Mouse (Mus musculus) v-Abl transformed pro-B cells (cell line): Measurements from ENCODE around the gene Enox1.
"Not testable (repeated sequence)": the region's sequence is repeated elsewhere in the genome, so short reads cannot be mapped to it uniquely, and the experiment has no call there.

ENCODE experiments used
- in situ Hi-C, 2 experiments: fragments of 400-800 bp; cut with MboI; formaldehyde crosslinking; loops; one replicate each; pipeline ENCODE4 v1.15.1; 2025; ENCODE audit not compliant: unreplicated experiment in 2 of 2

Gene Enox1

DNA sequence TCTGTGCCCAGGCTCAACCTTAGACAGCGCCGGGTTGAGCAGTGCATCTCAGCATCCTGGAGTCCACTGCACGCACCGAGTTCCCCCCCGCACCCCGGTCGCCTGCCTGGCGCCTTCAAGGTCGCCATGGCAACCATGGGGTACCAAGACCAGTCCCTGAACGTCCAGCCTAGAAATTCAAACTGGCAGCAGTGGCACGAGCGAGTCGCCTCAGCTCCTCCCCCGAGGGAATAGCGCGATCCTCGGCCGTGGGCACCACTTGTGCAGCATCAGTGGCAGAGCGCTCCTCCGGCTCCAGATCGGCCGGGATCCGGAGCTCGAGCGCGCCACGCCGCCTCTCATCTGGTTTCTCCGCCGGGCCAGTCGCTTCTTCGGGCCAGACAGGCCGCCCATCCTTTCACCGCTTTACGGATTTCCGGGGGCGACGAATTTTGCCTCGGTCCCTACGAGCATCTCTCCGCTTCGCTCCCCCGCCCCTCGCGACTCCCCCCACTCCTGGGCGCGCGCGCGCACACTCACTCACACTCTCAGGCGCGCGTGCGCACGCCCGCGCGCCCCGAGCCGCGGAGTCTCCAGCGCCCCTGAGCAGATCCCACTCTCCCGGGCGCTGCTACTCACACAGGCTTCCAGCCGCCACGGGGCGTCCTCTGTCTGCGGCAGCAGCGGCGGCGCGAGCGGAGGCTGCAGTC lies at the start of gene Enox1:
Gene Enox1 (plus strand): TSS at position 542 of the 689 bp plus-strand sequence.
- in situ Hi-C loops: no loop called here

DNA sequence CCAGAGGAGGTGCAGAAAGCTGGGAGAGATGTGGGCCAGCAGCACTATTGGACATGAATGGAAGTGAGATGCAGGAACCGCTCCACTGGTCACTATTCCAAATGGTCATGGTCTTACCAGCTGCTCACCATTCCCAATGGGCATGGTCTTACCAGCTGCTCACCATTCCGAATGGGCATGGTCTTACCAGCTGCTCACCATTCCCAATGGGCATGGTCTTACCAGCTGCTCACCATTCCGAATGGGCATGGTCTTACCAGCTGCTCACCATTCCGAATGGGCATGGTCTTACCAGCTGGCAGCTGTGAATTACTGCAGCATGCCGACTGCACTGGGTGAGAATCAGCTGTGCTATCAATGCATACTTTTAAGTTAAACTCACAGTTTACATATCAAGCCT lies 45.9 kb upstream of the Enox1 start:
- in situ Hi-C loops: not testable (repeated sequence)

DNA sequence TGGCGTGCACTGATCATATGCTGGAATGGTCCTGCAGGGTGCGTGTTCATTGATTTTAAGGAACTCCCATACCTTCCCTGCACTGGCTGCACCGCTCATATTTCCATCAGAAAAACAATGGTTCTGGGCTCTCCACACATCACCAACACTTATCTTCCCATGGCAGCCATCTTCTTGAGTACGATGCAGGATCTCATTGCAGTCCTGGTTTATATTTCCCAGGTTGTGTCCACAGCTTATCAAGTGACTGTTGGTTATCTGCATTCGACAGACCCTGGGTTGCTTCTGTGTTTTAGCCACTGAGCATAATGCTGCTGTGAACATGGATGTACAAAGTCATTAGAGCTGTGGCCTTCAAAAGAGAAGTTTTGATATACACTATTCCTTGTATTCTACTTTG lies 26.0 kb upstream of the Enox1 start:
- in situ Hi-C loops: loop anchor here (25.0 kb wide), 3 partner anchors 632 to 1957 kb away; no protein-coding TSS in a partner anchor

DNA sequence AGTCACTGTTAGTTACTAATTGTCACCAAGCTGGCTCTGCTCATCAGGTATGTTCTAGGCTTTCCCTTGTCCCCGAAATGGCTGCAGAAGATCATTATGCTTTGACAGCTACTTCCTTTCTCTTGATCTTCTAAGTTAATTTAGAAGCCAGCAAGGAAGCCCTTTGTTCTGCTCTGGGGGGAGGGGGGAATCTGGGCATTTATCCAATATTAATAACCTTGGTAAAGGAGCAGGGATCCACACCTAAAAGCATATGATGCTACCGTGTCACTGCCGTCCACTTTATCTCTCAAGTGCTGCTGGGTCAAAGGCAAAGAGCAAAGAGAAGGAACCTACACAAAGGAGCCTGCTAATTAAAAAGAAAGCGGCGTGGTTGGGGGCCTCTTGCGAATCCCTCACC lies 19.6 kb upstream of the Enox1 start:
- in situ Hi-C loops: loop anchor here (25.0 kb wide), 3 partner anchors 625 to 1950 kb away; no protein-coding TSS in a partner anchor

DNA sequence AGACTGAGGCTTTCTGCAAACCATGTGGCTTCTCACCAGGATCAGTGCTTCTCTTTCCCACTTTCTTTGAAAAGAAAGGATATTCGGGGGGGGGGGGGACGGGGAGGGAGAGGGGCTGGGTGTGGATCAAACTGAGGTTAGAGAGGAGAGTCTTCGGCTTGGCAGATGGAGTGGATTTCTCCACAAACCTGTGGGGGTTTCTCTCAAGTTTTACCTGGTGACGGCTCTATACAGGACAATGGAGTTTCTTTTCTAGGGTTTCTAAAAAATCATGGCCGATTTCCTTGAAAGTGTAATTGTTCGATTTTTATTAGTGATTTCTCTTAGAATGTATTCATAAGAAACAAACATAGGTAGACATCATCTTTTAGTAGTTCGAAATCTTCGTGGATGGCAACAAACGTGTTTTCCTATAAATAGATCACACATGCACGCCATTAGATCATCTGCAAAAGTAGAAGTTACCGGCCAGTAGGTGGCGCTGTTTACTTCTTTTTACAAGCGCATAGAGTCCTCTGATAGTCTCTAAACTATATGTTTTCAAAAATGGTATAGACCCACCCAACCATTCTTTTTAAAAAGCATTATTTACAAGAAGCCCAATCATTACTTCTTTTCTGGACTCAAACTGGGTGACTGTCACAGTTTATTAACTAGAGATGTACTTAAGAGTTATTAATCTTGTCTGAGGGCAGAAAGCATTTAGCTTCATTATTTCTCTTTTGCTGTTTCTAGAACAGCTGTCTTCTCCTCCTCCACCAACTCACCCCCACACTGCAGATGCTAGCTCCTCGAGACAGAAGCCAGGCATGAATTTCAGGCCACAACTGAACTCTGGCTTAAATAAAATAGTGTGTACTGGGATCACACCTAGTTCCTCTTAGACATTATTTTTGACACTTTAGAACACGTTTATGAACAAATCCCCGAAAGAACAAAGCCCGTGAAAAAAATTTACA lies 15.0 kb upstream of the Enox1 start:
- in situ Hi-C loops: loop anchor here (5.0 to 25.0 kb wide), 12 partner anchors 621 to 1963 kb away; no protein-coding TSS in a partner anchor

DNA sequence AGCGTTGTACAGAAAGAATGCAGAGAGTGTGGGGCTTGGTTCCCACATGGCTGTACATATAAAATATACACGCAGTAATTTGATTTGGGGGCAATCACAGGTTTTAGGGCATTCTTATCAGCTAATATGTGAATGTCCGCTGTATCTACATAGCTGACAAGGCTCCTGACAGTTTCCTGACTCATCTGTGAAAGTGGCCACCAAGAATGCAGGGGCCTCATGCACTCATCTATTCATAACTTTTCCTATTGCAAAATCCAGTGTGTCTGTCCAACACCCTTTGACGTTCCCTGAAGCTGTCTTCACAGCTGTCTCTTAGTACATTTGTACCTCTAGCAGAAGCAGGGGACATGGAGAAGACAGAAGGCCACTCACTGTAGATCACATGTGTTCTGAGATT lies 11.5 kb upstream of the Enox1 start:
- in situ Hi-C loops: loop anchor here (10.0 to 25.0 kb wide), 5 partner anchors 617 to 1960 kb away; no protein-coding TSS in a partner anchor

DNA sequence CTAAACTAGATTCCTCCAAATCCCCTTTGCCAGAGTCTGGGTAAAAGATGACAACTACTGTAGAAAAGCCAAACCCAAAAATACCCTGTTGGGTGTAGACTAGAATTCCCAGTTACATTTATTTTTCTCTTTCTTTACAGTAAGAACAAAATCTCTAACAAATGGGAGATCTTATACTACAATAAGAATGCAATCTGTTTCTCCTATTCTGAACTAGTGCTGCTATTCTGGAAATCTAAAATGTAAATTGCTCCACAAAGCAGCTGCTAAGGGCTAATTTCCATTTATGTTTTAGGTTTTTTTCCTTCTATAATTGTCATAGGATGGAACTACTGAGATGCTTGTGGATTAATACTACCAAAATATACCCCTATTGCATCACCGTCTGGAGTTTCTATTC lies 8.9 kb upstream of the Enox1 start:
- in situ Hi-C loops: loop anchor here (10.0 to 25.0 kb wide), 5 partner anchors 615 to 1957 kb away; no protein-coding TSS in a partner anchor

DNA sequence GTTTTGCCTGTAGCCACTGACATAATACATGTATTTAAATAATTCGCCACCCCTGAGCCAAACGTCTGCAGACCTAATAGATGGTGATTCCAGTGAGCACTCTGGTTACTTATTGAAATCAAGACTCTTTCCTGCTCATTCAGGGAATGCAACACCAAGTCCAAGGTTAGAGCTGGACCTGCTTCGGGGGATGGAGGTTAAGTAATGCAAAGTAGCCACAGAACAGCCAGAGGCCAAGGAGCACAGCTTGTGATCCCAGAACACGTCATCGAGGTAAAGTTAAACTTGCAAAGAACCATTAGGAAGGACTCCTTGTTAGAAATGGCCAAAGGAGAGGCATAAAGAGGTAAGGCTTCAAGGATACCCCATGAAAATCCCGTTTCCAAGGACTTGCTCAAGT lies 6.0 kb upstream of the Enox1 start:
- in situ Hi-C loops: no loop called here

DNA sequence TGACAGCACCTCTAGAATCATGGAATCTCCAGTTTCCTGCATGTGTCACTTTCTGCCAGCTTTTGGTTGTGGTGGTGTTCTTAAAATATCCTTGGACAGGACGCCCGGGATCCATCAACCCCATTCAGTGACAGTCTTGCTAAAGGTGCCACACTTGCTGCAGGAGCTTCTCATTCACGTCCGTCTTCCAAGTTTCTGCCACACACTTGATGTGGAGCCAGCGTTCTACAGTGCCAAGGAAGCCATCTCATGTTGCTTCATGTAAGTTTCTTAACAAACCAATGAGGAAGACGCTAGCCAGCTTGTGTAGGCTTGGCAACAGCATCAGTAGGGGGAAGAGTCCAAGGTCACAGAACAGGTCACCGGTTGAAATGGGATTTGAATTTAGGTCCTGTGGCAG lies 5.1 kb upstream of the Enox1 start:
- in situ Hi-C loops: no loop called here

DNA sequence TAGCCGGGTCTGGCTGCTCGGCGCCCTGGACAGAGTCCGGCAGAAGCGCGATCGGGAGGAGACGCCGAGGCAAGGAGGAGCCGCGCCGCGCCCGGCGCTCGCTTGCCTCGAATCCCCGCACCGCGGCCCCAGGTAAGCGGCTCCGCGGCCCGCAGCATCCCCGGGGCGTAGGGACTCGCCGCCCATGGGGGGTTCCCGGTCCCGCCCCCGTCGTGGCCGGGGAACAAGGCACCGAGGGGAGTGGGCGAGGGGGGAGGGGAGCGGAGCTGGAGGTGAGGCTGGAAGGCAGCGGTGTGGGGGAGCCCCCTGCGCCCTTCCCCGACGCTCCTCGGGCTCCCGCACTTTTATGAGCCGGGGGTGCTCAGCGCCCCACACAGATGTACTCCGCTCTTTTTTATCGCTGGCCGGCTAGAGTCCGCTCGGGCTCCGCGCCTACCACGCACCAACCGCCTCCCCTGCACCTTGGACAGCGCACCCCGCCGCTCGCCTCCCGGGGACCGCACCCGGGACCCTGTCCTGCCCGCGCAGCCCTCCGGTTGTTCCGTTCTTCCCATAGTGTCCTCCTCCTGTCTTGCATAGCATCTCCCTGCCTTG lies 445 bp downstream of the Enox1 start:
- in situ Hi-C loops: no loop called here

DNA sequence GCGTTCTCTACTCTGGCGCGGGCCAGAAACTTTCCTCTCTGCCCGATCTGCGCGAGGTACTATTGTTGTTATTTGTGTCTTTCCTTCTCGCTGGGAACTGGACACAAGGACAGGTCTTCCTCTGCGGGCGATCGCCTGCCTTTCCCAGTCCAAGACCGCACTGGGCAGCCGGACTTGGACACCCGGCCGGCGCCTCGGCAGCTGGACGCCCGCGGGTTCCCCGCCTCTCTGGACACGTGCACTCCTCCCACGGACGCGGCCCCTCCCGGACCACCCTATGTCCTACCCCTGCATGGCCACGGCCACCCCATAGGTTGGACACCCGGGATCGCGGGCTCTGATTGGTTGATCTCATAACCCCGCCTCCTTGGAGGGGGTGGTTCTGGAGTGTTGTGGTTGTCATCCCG lies 945 bp downstream of the Enox1 start:
- in situ Hi-C loops: no loop called here

DNA sequence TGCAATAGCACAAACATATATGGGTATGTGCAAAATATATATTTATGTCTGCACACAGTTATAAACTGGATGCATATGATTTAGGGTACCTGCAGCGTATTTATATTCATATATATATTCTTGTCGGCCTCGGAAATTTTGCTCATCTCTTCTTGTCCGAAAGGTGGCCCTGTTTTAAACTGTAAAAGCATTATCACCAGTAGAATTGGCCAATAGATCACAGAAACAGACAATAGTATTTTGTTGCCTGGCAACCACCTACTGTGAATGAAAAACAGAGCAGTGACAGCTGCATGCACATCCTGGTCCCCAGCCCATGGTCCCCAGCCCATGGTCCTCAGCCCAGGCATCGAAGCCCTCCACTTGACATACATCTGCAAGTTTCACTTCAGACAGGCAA lies 2.8 kb downstream of the Enox1 start:
- in situ Hi-C loops: no loop called here

DNA sequence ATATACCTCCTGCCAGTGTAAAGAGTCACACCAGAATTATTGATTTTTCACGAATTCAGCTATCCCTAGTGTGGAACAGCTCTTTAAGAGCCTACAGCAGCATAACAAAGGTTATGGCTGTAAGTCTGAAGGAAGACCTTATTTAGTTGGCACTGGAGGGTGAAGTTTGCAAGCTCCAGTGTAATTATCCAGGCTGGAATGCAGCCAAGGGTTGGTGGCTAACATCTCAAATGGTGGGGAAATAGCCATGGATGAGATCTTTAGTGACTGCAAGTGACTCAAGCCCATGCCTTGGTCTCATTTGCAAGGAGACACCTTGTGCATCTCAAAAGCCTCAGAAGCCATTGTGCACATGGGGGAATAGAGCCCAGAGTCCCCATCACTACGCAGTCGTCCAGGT lies 5.9 kb downstream of the Enox1 start:
- in situ Hi-C loops: no loop called here

DNA sequence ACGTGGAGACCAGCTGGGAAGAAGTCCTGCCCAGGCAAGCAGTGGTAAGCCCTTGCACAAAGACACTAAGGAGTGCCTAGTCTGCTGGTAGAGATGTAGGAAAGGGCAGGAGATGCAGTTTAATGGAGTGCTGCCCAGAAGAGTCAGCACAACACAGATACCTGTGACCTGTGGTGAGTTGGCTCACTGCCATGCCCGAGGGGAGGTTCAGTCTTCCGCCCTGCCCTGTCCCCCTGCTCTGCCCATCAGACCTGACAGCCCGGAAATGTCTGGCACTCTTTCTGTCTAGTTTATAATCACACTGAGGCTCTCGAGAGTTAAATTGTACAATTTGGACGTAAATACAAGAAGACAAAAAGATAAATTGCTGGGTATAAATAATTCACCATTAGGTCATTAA lies 7.8 kb downstream of the Enox1 start:
- in situ Hi-C loops: no loop called here

DNA sequence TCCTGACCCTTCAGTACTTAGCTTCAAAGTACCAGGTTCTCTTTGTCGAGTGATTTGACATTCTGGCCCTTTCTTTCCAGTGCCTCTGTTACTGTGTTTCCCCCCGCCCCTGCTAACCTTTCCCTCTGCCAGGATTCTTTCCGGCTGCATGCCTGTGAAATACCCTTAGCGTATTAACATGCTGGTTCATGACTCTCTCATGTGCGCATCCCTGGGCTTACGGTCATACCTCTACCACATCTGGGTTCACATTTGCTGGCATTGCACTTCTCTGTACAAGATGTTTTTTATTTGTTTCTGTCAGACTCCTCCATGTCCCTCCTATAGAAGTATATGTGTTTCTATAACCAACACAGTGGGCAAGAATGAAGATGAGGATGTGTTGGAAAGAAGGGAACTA lies 11.6 kb downstream of the Enox1 start:
- in situ Hi-C loops: no loop called here

DNA sequence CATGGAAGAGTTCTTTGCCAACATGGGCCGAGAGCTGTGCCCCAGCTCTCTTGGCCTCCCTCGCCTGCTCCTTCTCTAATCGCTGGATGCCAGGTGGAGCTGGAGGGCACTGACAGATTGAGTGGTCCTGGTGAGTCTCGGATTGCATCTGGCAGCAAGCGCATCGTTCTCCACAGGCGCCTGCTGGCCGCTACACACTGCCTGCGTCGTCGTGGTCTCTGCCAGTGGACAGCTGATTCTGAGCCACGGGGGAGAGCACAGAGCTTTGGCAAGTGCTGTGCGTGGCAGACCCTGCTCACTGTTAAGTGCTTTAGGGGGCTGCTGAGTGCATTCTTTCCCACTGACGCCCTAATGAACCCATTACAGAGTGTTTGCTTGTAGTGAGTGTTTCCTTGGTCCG lies 17.9 kb downstream of the Enox1 start:
- in situ Hi-C loops: no loop called here

DNA sequence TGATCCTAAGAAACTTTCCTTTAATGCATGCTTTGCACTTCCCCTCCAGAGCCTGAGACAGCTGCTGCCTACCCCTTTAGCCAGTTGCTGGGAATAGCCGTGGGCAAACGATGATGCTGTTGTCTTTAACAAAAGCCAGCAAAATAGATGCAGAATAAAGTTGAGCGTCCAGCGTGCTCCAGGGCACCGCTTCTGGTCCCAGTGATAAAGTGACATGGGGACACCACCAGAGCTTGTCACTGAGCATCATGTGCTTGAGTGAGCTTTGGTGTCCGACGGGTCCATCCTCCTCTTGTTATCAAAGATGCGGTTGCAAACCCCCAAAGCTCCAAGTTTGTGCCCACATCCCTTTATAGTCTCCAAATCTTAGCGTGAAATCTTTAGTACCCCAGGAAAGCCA lies 18.4 kb downstream of the Enox1 start:
- in situ Hi-C loops: no loop called here

DNA sequence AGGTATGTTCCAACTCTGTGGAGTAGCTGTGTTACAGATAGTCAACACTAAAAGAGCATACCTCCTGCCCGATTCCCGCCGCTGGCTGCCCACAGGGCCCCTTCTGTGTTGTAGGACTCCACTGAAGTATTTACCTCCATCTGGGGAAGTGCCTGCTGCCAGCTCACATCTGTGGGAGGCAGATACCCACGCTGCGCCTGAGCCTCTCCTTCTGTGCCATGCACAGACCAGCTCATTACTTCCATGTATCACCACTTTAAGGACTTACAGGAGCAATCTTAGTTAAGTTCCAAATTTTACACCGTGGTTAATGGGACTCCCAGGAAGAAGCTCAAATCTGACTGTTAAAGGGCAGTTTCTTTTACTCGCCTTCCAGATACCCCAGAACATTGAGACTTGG lies 23.7 kb downstream of the Enox1 start:
- in situ Hi-C loops: no loop called here

DNA sequence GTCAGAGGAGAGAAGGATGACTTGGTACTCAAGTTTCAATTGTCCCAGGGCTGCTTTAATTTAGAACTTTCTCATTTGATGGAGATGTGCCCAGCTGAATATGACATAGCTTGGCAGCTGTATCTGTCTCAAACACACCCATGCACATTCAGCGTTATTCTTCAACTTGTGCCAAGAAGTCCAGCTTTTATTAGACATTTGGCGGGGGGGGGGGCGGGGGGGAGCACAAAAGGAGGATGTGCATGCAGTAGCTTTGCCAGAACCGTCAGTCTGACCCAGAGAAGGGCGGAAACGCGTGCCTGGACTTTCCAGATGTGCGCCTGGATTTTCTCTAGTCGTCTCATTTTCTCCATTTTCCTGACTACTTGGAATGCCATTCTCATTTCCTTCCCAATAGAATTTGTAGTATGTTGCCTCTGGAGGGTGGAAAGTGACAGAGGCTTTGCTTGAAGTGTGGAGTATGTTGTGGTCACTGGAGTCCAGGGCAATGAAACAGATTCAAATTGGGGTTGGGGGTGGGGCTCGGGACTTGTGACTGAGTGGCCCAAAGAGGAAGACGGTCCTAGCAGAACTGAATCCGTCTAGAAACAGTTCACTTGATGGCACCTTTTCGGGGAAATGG lies 24.3 kb downstream of the Enox1 start:
- in situ Hi-C loops: no loop called here

DNA sequence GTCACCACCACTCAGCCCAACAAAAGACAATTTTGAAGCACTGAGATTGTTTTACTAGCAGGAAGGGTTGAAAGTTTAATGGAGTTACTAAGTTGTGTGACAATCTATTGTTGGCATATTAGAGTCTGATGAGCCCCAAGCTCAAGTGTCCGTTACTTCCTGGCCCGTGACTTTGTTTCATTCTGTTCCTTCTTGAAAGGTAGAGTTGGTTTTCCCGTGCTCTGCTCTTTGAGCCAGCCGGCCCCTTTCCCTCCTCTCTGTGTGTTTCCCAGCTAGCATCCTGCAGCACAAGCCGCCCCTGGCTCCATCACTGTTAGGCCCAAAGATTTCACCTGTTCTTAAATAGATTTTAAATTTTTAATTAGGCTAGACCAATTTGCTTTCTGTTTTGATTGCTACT lies 26.9 kb downstream of the Enox1 start:
- in situ Hi-C loops: no loop called here

DNA sequence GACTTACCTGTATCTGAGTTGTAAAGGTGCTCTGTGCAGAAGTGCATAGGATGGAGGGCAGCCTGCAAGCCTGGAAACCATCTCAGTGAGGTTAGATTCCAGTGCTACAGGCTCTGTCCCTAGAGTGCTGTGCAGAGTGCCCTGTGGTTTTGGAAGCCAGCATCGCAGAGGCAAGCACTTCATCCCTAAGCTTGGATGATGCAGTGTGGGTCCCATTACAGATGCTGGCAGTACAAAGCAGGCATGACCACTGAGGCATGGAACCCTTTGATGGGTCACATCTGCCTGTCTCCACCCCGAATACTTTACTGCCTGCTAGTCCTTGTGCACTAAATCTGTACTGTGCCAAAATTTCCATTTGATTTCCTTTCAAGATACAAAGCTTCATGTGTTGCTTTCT lies 33.6 kb downstream of the Enox1 start:
- in situ Hi-C loops: no loop called here
